In the genomic region with DNA sequence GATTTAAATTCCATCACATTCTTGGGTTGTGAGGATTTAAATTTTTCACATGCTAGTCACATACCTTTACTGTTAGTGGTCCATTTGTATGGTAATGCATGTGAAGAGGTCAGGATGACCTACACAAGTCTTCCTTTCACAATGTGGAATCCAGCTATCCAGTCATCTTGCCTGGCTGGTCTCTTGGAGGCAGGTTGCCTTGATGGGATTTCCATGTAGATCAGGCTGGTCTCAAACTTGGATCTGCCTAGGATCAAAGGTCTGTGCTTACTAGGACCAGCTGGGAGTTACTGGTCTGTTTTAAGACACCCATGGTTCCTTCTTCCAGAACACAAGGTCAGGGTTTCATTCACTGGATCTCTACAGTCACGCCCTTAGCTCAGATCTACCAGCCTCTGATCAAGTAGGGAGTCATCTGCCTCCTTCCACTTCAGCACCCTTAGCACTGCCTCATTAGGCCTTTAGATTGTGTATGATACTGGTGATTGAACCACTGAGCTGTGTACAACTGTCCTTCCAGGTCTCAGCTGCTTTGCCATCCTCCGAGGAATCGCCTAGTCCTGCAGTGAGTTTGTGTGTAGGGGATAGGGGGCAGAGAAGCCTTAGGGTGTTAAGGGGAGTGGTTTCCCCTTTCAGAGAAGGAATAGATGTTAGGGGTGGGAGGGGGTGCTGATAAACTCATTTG, we compare ENCODE assay signal across 8 mouse cellular contexts. TPM values are rescaled to one million over a fixed set of nuclear protein-coding genes. Genes with fewer than 3 reads are reported as not detected.
A peak's percentile ranks its signal among the peaks of the same experiment; 100 is the strongest.
DNase-seq lines count a peak whose midpoint lies in the region; ATAC-seq lines count a peak whose summit lies in the region.

No protein-coding gene starts in this region.

- H3K27me3 ChIP-seq in embryonic facial prominence, embryonic 14.5 days (replicated peaks; ENCODE audit: control insufficient read depth, insufficient read depth, low read length) = no peaks in the 10 kb centered on the region

- H3K4me3 ChIP-seq in embryonic facial prominence, embryonic 14.5 days (ENCODE audit: low read depth, low read length) = no peak overlapping the region

- no peaks in the 10 kb centered on the region for H3K4me1 ChIP-seq in embryonic facial prominence, embryonic 14.5 days (ENCODE audit: control insufficient read depth, insufficient read depth, low read length)

- H3K36me3 ChIP-seq in embryonic facial prominence, embryonic 14.5 days (ENCODE audit: control insufficient read depth, insufficient read depth, low read length) = peaks cover 48% of the 10 kb centered on the region

- ATAC-seq in embryonic facial prominence, embryonic 14.5 days (ENCODE audit: low read depth) = peak; percentile 47
- no peak for ATAC-seq in inflammation-experienced regulatory T-cells, adult 6 months

- 20% methylated on average over 3 of the region's 3 CpGs for WGBS in embryonic facial prominence, embryonic 14.5 days

- no peak overlapping the region; the same call in 1 of the 2 replicates for H3K27ac ChIP-seq in embryonic facial prominence, embryonic 14.5 days (replicated peaks; ENCODE audit: low read depth, low read length)

- H3K4me2 ChIP-seq in embryonic facial prominence, embryonic 14.5 days (ENCODE audit: low read depth, low read length) = no peak overlapping the region

- H3K9me3 ChIP-seq in embryonic facial prominence, embryonic 14.5 days (ENCODE audit: control insufficient read depth, low read length) = no peaks in the 10 kb centered on the region

- H3K9ac ChIP-seq in embryonic facial prominence, embryonic 14.5 days (ENCODE audit: low read depth, low read length) = no peak overlapping the region

- DNase-seq in layer of hippocampus, postnatal 10 days (ENCODE audit: low spot score in 2 of 2) = peak; percentile 13 to 22
- no peak for DNase-seq in layer of hippocampus, adult 9-11 months
- peak; percentile 48 for DNase-seq in embryonic facial prominence, embryonic 14.5 days (ENCODE audit: low spot score)
- DNase-seq in kidney, postnatal 10 days = peak; percentile 11
- DNase-seq in naive thymus-derived CD4-positive, alpha-beta T cell, adult 2 months (ENCODE audit: low read depth) = peak; percentile 25
- no peak for DNase-seq in left cerebral cortex, adult 18-20 months (ENCODE audit: low spot score in 2 of 2)
- DNase-seq in lung, postnatal 25 days (ENCODE audit: low spot score) = no peak

RNA-seq across cellular contexts. Expression of a gene that starts 5.2 kb away (rescaled TPM):
- 10 to 100 TPM; 19.8 to 20.0 TPM for total RNA-seq in layer of hippocampus, postnatal 10 days (2021)
- 7.8 and 10.5 TPM in 2 replicates for polyA plus RNA-seq in embryonic facial prominence, embryonic 14.5 days (2014; fragmentation: Nextera tagmentation; extraction: Ambion mirVana)
- 1 to 10 TPM; 6.0 to 8.8 (median 7.1) TPM for polyA plus RNA-seq in inflammation-experienced regulatory T-cells, adult 6 months (2017; shearing (Covaris generic))
- total RNA-seq in left cerebral cortex, adult 18-20 months (2021) = 10 to 100 TPM; 15.0 to 21.3 TPM

RNA-seq across cellular contexts. Expression of a gene that starts 30.6 kb away (rescaled TPM):
- 10 to 100 TPM; 23.7 to 24.6 TPM for total RNA-seq in layer of hippocampus, postnatal 10 days (2021)
- 24.2 and 31.2 TPM in 2 replicates for polyA plus RNA-seq in embryonic facial prominence, embryonic 14.5 days (2014; fragmentation: Nextera tagmentation; extraction: Ambion mirVana)
- polyA plus RNA-seq in inflammation-experienced regulatory T-cells, adult 6 months (2017; shearing (Covaris generic)) = 10 to 100 TPM; 15.0 to 27.5 (median 16.3) TPM
- total RNA-seq in left cerebral cortex, adult 18-20 months (2021) = 10 to 100 TPM; 20.0 to 20.4 TPM

RNA-seq across cellular contexts. Expression of a gene that starts 30.6 kb away (rescaled TPM):
- total RNA-seq in layer of hippocampus, postnatal 10 days (2021) = 1 to 10 TPM; 2.9 to 4.3 TPM
- polyA plus RNA-seq in embryonic facial prominence, embryonic 14.5 days (2014; fragmentation: Nextera tagmentation; extraction: Ambion mirVana) = 22.6 and 25.6 TPM in 2 replicates
- polyA plus RNA-seq in inflammation-experienced regulatory T-cells, adult 6 months (2017; shearing (Covaris generic)) = 10 to 100 TPM; 15.8 to 44.5 (median 19.1) TPM
- 1 to 10 TPM; 1.6 to 2.1 TPM for total RNA-seq in left cerebral cortex, adult 18-20 months (2021)

Comparison
In these comparisons a context has a peak if more than half of its experiments do, and no peak if none do; other contexts are left out.
1. DNase-seq: peak in layer of hippocampus, postnatal 10 days (2 of 2), embryonic facial prominence, embryonic 14.5 days (single experiment), kidney, postnatal 10 days (single experiment) and naive thymus-derived CD4-positive, alpha-beta T cell, adult 2 months (single experiment); none in layer of hippocampus, adult 9-11 months (single experiment), left cerebral cortex, adult 18-20 months (0 of 2) and lung, postnatal 25 days (single experiment).